Mouse (Mus musculus) midbrain, embryonic 12.5 days (tissue): ENCODE measurements around the gene Olfr767. TPM values are rescaled to one million over a fixed set of nuclear protein-coding genes. Genes with fewer than 3 reads are reported as not detected.

Source experiments
- polyA plus RNA-seq: library from polyadenylated mRNA; unstranded; fragments of >200 nt; fragmentation: Nextera tagmentation; extraction: Ambion mirVana; gene quantifications from 2 replicates; pipeline ENCODE4 v1.2.1, GENCODE M21; 2016

The Olfr767 gene
- polyA plus RNA-seq, 1 experiment from 2014 or later = not detected

Other genes with a start within 250 kb of the Olfr767 start
- 10.8 and 12.0 TPM in 2 replicates for gene Gdf11, start 191.2 kb downstream of the Olfr767 start, polyA plus RNA-seq
- gene Cd63, start 181.9 kb downstream of the Olfr767 start, polyA plus RNA-seq = 168 and 190 TPM in 2 replicates
- 16.2 and 16.6 TPM in 2 replicates for gene Rdh5, start 160.0 kb downstream of the Olfr767 start, polyA plus RNA-seq
- gene Bloc1s1, start 158.9 kb downstream of the Olfr767 start, polyA plus RNA-seq = 235 and 249 TPM in 2 replicates
- 2.1 TPM in 2 replicates for gene Itga7, start 149.1 kb downstream of the Olfr767 start, polyA plus RNA-seq
- not detected in 2 replicates for gene Mettl7b, start 121.9 kb downstream of the Olfr767 start, polyA plus RNA-seq
- gene Olfr9, start 93.5 kb downstream of the Olfr767 start, polyA plus RNA-seq = not detected in 2 replicates
- gene Olfr763, start 72.1 kb downstream of the Olfr767 start, polyA plus RNA-seq = not detected in 2 replicates
- not detected in 2 replicates for gene Olfr764-ps1, start 43.0 kb downstream of the Olfr767 start, polyA plus RNA-seq
- gene Olfr765, start 32.9 kb downstream of the Olfr767 start, polyA plus RNA-seq = not detected in 2 replicates
- gene Olfr766-ps1, start 13.9 kb downstream of the Olfr767 start, polyA plus RNA-seq = not detected in 2 replicates
- not detected in 2 replicates for gene Olfr768, start 16.5 kb upstream of the Olfr767 start, polyA plus RNA-seq
- gene Olfr769, start 35.0 kb upstream of the Olfr767 start, polyA plus RNA-seq = not detected in 2 replicates
- gene Olfr770, start 56.1 kb upstream of the Olfr767 start, polyA plus RNA-seq = not detected in 2 replicates
- not detected in 2 replicates for gene Olfr771, start 81.8 kb upstream of the Olfr767 start, polyA plus RNA-seq
- gene Olfr772, start 95.0 kb upstream of the Olfr767 start, polyA plus RNA-seq = not detected in 2 replicates
- not detected in 2 replicates for gene Olfr773, start 104.5 kb upstream of the Olfr767 start, polyA plus RNA-seq
- gene Olfr774, start 153.3 kb upstream of the Olfr767 start, polyA plus RNA-seq = not detected in 2 replicates
- not detected in 2 replicates for gene Olfr775, start 165.5 kb upstream of the Olfr767 start, polyA plus RNA-seq
- not detected in 2 replicates for gene Olfr776, start 176.2 kb upstream of the Olfr767 start, polyA plus RNA-seq
- not detected in 2 replicates for gene Olfr777, start 188.6 kb upstream of the Olfr767 start, polyA plus RNA-seq
- not detected in 2 replicates for gene Olfr780, start 235.2 kb upstream of the Olfr767 start, polyA plus RNA-seq
- not detected in 2 replicates for gene Olfr781, start 245.9 kb upstream of the Olfr767 start, polyA plus RNA-seq